Mouse (Mus musculus): ENCODE data around the gene Csde1. TPM values are rescaled to one million over a fixed set of nuclear protein-coding genes. Genes with fewer than 3 reads are reported as not detected.

Gene Csde1
- polyA plus RNA-seq, 1 experiment from 2014 or later = 463 TPM

DNA sequence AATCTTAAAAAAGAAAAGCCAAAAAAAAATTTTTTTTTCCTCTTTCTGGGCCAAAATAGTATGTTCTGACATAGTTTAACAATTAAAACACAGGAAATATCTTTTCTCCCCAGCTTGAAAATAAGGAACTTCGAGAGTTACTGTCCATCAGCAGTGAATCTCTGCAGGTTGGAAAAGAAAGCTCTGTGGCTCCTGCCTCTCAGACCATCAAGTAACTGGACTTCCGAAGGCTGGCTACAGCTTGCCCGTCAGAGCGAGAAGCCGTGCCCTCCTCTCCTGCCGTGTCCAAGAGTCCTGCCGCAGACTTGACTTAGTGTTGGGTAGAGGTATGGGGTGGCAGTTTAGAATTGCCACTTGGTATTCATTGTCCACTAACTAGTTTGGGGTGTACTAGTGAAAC lies 18.6 kb upstream of the Csde1 start:
- ATAC-seq (replicated peaks) = no peak
- H3K27ac ChIP-seq (replicated peaks) = no peak overlapping the region
- H3K27me3 ChIP-seq = no peaks in the 10 kb centered on the region
- H3K36me3 ChIP-seq = peaks cover 61% of the 10 kb centered on the region
- WGBS = 98% methylated on average over 7 of the region's 7 CpGs
- no peaks in the 10 kb centered on the region for H3K9me3 ChIP-seq
- no peak overlapping the region for H3K4me2 ChIP-seq (replicated peaks)
- H3K4me3 ChIP-seq = no peak overlapping the region
- H3K9ac ChIP-seq (replicated peaks) = no peak overlapping the region
- H3K4me1 ChIP-seq = peaks cover 9% of the 10 kb centered on the region

DNA sequence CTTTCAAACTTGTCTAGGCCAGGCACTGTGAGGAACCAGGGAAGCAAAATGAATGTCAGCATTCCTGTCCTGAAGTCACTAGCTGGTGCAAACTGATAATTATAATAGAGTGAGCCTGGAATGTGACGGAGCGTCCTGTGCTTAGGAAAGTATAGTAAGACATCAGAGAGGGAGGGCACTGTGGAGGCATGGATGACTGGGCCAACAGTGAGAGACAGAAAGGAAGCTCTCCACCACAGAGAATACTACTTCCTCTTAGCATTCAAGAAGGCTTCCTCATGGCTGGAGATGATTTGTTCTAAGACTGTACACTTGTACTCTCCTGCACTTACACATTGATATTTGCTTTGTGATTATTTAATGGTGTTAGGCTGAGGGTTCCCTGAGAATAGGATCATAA lies 2.9 kb upstream of the Csde1 start:
- Histone ChIP-seq H3K27me3 (no peaks in the 10 kb centered on the region), H3K27ac (replicated peaks) (no peak overlapping the region), H3K4me2 (replicated peaks) (no peak overlapping the region), H3K9ac (replicated peaks) (no peak overlapping the region), H3K4me1 (peaks cover 10% of the 10 kb centered on the region), H3K36me3 (no peaks in the 10 kb centered on the region), H3K9me3 (no peaks in the 10 kb centered on the region), H3K4me3 (no peak overlapping the region)
- ATAC-seq (replicated peaks) = no peak
- WGBS = 80% methylated on average over 2 of the region's 2 CpGs

DNA sequence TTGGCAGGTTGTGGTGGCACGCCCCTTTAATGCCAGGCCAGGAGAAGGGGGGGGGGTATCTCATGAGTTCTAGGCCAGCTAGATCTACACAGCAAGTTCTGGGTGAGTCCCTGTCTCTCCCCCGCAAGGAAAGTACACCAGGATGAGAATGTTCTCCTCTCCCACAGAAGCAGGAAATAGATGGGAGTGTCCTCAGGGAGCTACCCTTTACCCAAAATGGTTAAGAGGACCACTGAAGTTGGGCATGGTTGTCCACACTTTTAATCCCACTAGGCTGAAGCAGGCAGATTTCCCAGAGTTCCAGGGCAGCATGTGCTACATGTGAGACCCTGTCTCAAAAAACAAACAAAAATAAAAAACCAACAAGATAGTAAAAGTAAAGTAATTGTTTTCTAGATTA lies 764 bp upstream of the Csde1 start:
- Histone ChIP-seq H3K4me1 (peaks cover 22% of the 10 kb centered on the region), H3K27me3 (no peaks in the 10 kb centered on the region), H3K36me3 (no peaks in the 10 kb centered on the region), H3K4me3 (peak overlapping the region; percentile 100), H3K4me2 (replicated peaks) (no peak overlapping the region), H3K9me3 (no peaks in the 10 kb centered on the region), H3K9ac (replicated peaks) (no peak overlapping the region), H3K27ac (replicated peaks) (peak overlapping the region; percentile 99; the same call in 1 of the 2 replicates)
- WGBS = 98% methylated on average over 2 of the region's 2 CpGs
- no peak for ATAC-seq (replicated peaks)

DNA sequence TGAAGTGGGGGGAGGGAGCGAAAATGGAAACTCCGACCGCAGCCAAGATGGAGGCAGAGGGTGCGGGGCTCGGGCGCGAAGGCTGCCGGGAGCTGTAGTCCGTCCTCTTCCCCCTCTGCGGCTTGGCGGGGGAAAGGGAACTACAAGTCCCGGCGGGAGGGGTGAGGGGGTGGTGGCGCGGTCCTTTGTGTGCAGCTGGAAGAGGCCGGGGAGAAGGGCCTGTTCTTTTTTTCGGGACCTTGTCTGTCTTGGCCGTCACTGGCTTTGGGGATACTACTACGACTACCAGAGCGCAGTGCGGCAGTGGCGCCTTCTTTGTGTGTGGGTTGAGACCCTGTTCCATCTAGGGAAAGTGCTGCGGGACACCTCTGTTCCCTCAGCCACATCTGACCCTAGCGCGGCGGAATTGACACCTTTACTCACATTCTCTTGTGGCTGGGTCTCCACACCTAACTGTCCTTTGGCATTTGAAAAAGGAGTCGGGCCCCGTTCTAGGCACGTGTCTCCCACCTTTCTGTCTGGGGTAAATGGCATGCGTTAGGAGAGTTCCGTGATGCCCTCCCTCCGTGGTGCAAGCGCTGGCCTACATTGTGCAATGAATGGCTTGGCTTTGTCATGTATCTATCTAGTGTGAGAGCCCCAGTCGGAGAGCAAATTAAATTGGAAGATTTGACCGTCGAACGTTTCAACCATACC lies 865 bp downstream of the Csde1 start:
- Histone ChIP-seq H3K4me1 (peaks cover 22% of the 10 kb centered on the region), H3K4me2 (replicated peaks) (peak overlapping the region; percentile 60), H3K27me3 (no peaks in the 10 kb centered on the region), H3K9ac (replicated peaks) (peak overlapping the region; percentile 99), H3K4me3 (peak overlapping the region; percentile 100), H3K27ac (replicated peaks) (peak overlapping the region; percentile 99), H3K36me3 (no peaks in the 10 kb centered on the region), H3K9me3 (no peaks in the 10 kb centered on the region)
- peak; percentile 96 for ATAC-seq (replicated peaks)
- under 1% methylated on average over 35 of the region's 37 CpGs for WGBS

DNA sequence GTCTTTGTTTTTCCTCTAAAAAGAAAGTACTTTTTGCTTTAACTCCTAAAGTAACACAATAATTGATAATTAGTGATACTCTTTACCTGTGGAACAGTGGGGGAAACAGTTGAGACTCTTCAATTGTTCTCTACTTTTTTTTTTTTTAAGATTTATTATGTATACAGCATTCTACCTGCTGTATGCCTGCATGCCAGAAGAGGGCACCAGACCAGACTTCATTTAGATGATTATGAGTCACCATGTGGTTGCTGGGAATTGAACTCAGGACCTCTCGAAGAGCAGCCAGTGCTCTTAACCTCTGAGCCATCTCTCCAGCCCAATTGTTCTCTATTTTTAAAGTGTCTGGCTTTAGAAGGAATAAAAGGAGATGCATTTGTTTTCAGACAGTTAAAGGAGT lies 5.9 kb downstream of the Csde1 start:
- Histone ChIP-seq H3K9me3 (no peaks in the 10 kb centered on the region), H3K4me3 (no peak overlapping the region), H3K9ac (replicated peaks) (no peak overlapping the region), H3K27ac (replicated peaks) (no peak overlapping the region), H3K36me3 (peaks cover 28% of the 10 kb centered on the region), H3K4me2 (replicated peaks) (no peak overlapping the region), H3K4me1 (peaks cover 20% of the 10 kb centered on the region), H3K27me3 (no peaks in the 10 kb centered on the region)
- WGBS = 81% methylated on average over 1 of the region's 1 CpGs
- ATAC-seq (replicated peaks) = no peak

DNA sequence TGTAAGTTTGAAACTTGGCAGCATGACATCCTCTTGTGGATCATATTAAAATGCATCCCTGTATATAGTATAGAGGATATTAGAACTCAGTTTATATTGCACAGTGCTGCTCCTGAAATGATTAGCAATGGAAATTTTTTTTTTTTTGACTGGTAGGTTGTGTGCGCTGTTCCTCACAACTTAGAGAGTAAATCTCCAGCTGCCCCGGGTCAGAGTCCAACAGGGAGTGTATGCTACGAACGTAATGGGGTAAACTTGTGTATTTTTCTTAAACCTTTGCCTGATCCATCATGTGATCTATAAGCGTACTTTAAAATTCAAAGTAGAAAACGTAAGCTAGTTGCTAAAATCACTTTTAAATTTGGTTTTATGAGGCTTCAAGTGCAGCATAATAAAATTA lies 20.1 kb downstream of the Csde1 start:
- WGBS = 97% methylated on average over 6 of the region's 6 CpGs

DNA sequence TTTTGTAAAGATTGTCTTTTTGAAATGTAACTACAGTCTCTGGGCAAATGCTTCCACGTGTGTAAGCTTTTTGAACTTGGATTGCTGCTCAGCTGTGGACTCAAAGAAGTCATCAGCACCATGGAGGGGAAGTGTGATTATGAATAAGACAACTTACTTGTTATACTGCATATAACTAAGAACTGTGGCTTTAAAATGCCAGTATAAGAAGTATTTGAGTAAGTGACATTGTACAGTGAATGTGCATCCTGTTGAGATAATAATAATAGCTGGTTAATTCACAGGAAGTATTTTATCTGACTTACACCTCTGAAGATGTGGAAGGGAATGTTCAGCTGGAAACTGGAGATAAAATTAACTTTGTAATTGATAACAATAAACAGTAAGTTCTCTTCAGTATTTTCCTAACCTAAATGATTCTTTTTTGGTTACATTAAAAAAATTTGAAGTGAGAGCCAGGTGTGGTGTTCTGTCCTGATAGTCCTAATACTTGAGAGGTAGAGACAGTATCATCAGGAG lies 20.7 kb downstream of the Csde1 start:
- Histone ChIP-seq H3K9ac (replicated peaks) (no peak overlapping the region), H3K9me3 (no peaks in the 10 kb centered on the region), H3K27me3 (no peaks in the 10 kb centered on the region), H3K36me3 (peaks cover 72% of the 10 kb centered on the region), H3K4me2 (replicated peaks) (no peak overlapping the region), H3K4me1 (no peaks in the 10 kb centered on the region), H3K27ac (replicated peaks) (no peak overlapping the region), H3K4me3 (no peak overlapping the region)
- 88% methylated on average over 1 of the region's 1 CpGs for WGBS
- ATAC-seq (replicated peaks) = no peak

More for the DNA sequence above, 20.1 kb downstream of the Csde1 start:
- Histone ChIP-seq H3K27me3 (no peaks in the 10 kb centered on the region), H3K4me2 (replicated peaks) (no peak overlapping the region), H3K9me3 (no peaks in the 10 kb centered on the region), H3K27ac (replicated peaks) (no peak overlapping the region), H3K4me3 (no peak overlapping the region), H3K36me3 (peaks cover 66% of the 10 kb centered on the region), H3K4me1 (no peaks in the 10 kb centered on the region), H3K9ac (replicated peaks) (no peak overlapping the region)
- ATAC-seq (replicated peaks) = no peak

DNA sequence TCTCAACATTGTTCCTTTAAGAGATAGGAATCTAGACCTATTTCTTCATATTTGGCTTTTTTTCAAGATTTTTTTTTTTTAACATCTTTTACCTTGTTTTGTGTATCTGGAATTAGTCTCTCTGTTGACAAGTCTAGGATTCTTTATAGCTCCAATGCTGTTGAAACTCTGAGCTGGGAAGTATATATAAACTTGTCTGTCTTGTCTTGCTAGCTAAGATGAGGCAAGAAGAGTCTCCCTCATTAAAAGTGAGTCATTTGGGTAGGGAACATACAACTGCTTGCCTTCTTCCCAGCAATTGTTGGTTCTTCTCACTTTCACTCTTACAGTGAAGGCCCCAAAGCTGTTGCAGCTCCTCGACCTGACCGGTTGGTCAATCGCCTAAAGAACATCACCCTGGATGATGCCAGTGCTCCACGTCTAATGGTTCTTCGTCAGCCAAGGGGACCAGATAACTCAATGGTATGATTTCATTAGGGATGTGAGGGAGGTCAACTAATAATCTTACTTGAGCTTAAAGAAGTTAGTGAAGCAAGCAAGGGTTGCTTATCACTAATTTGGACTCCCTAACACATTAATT lies 35.9 kb downstream of the Csde1 start:
- no peaks in the 10 kb centered on the region for H3K27me3 ChIP-seq
- peaks cover 16% of the 10 kb centered on the region for H3K4me1 ChIP-seq
- no peak overlapping the region for H3K9ac ChIP-seq (replicated peaks)
- 88% methylated on average over 5 of the region's 5 CpGs for WGBS
- ATAC-seq (replicated peaks) = no peak
- H3K9me3 ChIP-seq = no peaks in the 10 kb centered on the region
- peaks cover 64% of the 10 kb centered on the region for H3K36me3 ChIP-seq
- H3K27ac ChIP-seq (replicated peaks) = no peak overlapping the region
- H3K4me3 ChIP-seq = no peak overlapping the region
- H3K4me2 ChIP-seq (replicated peaks) = no peak overlapping the region

DNA sequence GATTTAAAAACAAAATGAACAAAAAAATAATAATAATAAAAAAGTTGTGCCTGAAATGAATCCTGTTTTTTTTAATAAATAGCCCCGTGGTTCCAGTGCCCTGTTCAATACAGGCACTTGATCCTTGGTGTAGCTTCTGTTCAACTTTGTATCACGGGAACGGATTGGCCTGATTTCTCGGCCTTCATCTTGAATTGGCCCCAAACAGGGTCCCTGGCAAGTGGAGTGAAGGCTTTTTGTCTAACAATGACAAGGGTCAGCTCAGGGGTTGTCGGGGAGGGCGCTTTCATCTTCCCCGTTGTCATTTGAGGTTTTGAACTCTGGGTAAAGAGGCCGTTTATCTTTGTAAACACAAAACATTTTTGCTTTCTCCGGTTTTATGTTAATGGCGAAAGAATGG lies 37.5 kb downstream of the Csde1 start:
- H3K27me3 ChIP-seq = no peaks in the 10 kb centered on the region
- H3K4me3 ChIP-seq = peak overlapping the region; percentile 79
- H3K4me1 ChIP-seq = peaks cover 17% of the 10 kb centered on the region
- no peaks in the 10 kb centered on the region for H3K9me3 ChIP-seq
- peaks cover 64% of the 10 kb centered on the region for H3K36me3 ChIP-seq
- H3K9ac ChIP-seq (replicated peaks) = peak overlapping the region; percentile 85
- ATAC-seq (replicated peaks) = peak; percentile 56
- WGBS = 1% methylated on average over 10 of the region's 10 CpGs
- peak overlapping the region; percentile 67 for H3K4me2 ChIP-seq (replicated peaks)
- peak overlapping the region; percentile 97 for H3K27ac ChIP-seq (replicated peaks)

DNA sequence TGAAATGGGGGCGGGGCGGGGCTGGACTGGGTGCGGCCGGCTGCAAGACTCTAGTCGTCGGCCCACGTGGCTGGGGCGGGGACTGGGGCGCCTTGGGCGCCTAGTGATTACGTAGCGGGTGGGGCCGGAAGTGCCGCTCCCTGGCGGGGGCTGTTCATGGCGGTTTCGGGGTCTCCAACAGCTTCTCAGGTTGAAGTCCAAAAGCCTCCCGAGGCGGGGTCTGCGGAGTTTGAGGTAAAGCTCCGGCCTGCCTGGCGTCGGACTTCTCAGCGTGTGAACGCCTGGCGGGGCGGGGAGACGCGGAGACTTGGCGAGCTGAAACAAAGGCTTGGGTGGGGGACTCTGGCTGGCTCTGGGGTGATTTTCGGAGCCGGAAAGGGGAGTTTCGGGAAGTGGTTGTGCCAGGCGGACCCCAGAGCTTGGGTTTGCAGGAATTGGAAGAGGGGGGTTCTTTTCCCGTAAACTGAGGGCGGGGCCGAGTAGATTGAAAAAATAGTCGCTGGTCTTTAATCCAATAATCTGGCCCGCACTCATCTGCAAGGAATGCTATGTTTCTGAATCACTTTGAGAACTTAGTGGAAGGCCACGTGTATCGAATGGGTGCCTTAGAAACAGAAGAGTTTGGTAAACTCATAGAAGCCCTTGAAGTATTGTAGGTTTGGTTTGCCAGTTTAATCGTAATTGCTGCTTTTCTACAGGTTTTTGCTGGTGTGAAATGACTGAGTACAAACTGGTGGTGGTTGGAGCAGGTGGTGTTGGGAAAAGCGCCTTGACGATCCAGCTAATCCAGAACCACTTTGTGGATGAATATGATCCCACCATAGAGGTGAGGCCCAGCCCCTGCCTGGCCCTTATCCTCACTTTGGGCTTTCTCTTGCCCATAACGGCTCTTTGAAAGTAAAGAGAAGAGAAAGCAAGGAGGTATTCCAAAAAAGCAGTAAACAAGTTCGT lies 38.3 kb downstream of the Csde1 start, which contains the start of gene Nras:
Nras (plus strand) TSS at position 79 of the 951 bp plus-strand sequence.
- peak within 1 kb of the TSS; percentile 85 for H3K9ac ChIP-seq (replicated peaks)
- WGBS = 2% methylated on average over 46 of the region's 46 CpGs
- H3K4me2 ChIP-seq (replicated peaks) = peak within 1 kb of the TSS; percentile 67
- H3K4me3 ChIP-seq = peak within 1 kb of the TSS; percentile 79
- peak within 1 kb of the TSS; percentile 97 for H3K27ac ChIP-seq (replicated peaks)
- peaks cover 66% of the 10 kb centered on the region for H3K36me3 ChIP-seq
- no peaks in the 10 kb centered on the region for H3K27me3 ChIP-seq
- H3K9me3 ChIP-seq = no peaks in the 10 kb centered on the region
- peaks cover 17% of the 10 kb centered on the region for H3K4me1 ChIP-seq
- peak; percentile 99 for ATAC-seq (replicated peaks)

DNA sequence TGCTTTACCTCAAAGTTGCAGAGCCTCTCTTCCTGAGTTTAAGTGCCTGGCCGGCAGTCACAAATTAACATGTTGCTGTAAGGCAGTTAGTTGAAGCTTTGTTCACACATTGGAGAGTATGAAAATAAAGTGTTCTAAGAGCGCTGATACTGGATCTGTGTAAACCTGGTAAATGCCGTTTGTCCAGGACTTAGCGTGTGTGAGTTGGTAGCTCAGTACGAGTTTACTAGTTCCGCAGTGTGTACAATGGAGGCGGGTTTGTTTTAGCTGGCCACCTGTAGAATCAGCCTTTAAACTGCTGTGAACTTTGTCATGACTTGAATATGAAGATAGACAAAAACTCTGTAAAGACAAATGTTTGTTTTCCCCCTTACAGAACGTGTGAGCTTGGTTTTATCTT lies 46.7 kb downstream of the Csde1 start:
- H3K4me1 ChIP-seq = no peaks in the 10 kb centered on the region
- no peaks in the 10 kb centered on the region for H3K9me3 ChIP-seq
- H3K27ac ChIP-seq (replicated peaks) = no peak overlapping the region
- no peak overlapping the region for H3K9ac ChIP-seq (replicated peaks)
- H3K4me2 ChIP-seq (replicated peaks) = no peak overlapping the region
- no peak overlapping the region for H3K4me3 ChIP-seq
- ATAC-seq (replicated peaks) = no peak
- H3K27me3 ChIP-seq = no peaks in the 10 kb centered on the region
- H3K36me3 ChIP-seq = peaks cover 65% of the 10 kb centered on the region
- WGBS = 94% methylated on average over 8 of the region's 8 CpGs

DNA sequence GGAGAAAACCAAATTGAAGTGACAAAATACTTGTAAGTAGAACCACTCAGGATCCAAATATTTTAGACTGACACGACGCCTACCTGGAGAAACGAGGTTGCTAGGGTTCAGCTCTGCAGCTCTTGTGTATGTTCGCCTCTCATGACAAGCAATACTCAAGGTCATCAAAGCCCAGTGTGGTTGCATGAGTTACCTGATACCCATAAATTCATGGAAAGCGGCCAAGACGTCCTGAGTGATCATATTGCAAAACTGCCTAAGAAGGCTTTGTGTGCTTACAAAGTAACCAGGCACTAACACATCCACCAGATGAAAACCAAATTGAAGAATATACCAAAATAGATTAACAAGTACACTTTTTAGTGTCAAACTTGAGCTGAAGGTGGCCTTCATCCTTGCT lies 48.7 kb downstream of the Csde1 start:
- H3K4me3 ChIP-seq = no peak overlapping the region
- H3K4me1 ChIP-seq = no peaks in the 10 kb centered on the region
- no peaks in the 10 kb centered on the region for H3K27me3 ChIP-seq
- H3K36me3 ChIP-seq = peaks cover 46% of the 10 kb centered on the region
- H3K9me3 ChIP-seq = no peaks in the 10 kb centered on the region
- no peak overlapping the region for H3K4me2 ChIP-seq (replicated peaks)
- no peak for ATAC-seq (replicated peaks)
- WGBS = 93% methylated on average over 6 of the region's 6 CpGs
- no peak overlapping the region for H3K27ac ChIP-seq (replicated peaks)
- H3K9ac ChIP-seq (replicated peaks) = no peak overlapping the region

Measured in forebrain, embryonic 15.5 days (tissue).